Mouse (Mus musculus) megakaryocyte, embryonic 14.5 days (primary cell): Measurements from ENCODE around the gene Krtap9-3.

Source experiments
- FLI1 ChIP-seq: IDR thresholded peaks from 2 replicates; pipeline ENCODE4 v1.6.1; 2012; ENCODE audit warnings: low read length, inconsistent platforms, mixed read lengths
- GATA1 ChIP-seq: IDR thresholded peaks from 3 replicates; pipeline ENCODE4 v1.6.1; 2012; ENCODE audit warnings: mixed read lengths, low read length, inconsistent platforms, borderline replicate concordance

- TF ChIP-seq GATA1 (no peak), FLI1 (no peak)
Measured at GRCm38 (mm10) chr11:99628138-99628537, 30.2 kb upstream of the Krtap9-3 start, which contains the start of gene Krtap4-1.
